Mouse (Mus musculus) NIH3T3 (cell line): ENCODE results near the gene Dgka.

Experiments used
- DNase-seq: peaks from one replicate; pipeline ENCODE4 v3.0.0-alpha.2; 2012; ENCODE audit warnings: low read depth

Dgka gene

GRCm38 (mm10) chr10:128744680-128745601 lies at the start of gene Dgka:
Gene Dgka, minus strand, starts transcription at chr10:128744855.
- peak; percentile 60 for DNase-seq

- no peak for DNase-seq
Observed at GRCm38 (mm10) chr10:128794391-128794790, 49.7 kb upstream of the Dgka start.

- no peak for DNase-seq
Observed at GRCm38 (mm10) chr10:128793258-128793657, 48.6 kb upstream of the Dgka start.

- peak; percentile 52 for DNase-seq
Observed at GRCm38 (mm10) chr10:128792041-128792440, 47.4 kb upstream of the Dgka start.

- peak; percentile 86 for DNase-seq
Observed at GRCm38 (mm10) chr10:128790398-128791124, 45.9 kb upstream of the Dgka start, which contains the start of gene Mmp19. Gene Mmp19, plus strand, starts transcription at chr10:128790910.

GRCm38 (mm10) chr10:128780200-128780599 lies 35.5 kb upstream of the Dgka start:
- DNase-seq = peak; percentile 52

GRCm38 (mm10) chr10:128779011-128779795 lies 34.5 kb upstream of the Dgka start:
- peak; percentile 99 for DNase-seq

- no peak for DNase-seq
Observed at GRCm38 (mm10) chr10:128778441-128778840, 33.8 kb upstream of the Dgka start.

- DNase-seq = peak; percentile 73
Observed at GRCm38 (mm10) chr10:128773685-128774084, 29.0 kb upstream of the Dgka start.

- peak; percentile 43 for DNase-seq
Observed at GRCm38 (mm10) chr10:128772895-128773294, 28.2 kb upstream of the Dgka start.

- peak; percentile 96 for DNase-seq
Observed at GRCm38 (mm10) chr10:128748252-128748864, 3.7 kb upstream of the Dgka start.

- peak; percentile 83 for DNase-seq
Observed at GRCm38 (mm10) chr10:128747646-128748251, 3.1 kb upstream of the Dgka start, which contains the start of gene Pym1. Gene Pym1, plus strand, starts transcription at chr10:128747889.

GRCm38 (mm10) chr10:128746972-128747645 lies 2.5 kb upstream of the Dgka start:
- DNase-seq = no peak

- DNase-seq = no peak
Observed at GRCm38 (mm10) chr10:128745946-128746613, 1.4 kb upstream of the Dgka start.

- no peak for DNase-seq
Observed at GRCm38 (mm10) chr10:128744211-128744610, 444 bp downstream of the Dgka start.

- peak; percentile 48 for DNase-seq
Observed at GRCm38 (mm10) chr10:128743791-128744191, 864 bp downstream of the Dgka start.

- no peak for DNase-seq
Observed at GRCm38 (mm10) chr10:128743235-128743634, 1.4 kb downstream of the Dgka start.

GRCm38 (mm10) chr10:128742616-128743015 lies 2.0 kb downstream of the Dgka start:
- peak; percentile 12 for DNase-seq

- DNase-seq = no peak
Observed at GRCm38 (mm10) chr10:128740296-128740695, 4.4 kb downstream of the Dgka start.

GRCm38 (mm10) chr10:128737435-128737834 lies 7.2 kb downstream of the Dgka start:
- peak; percentile 41 for DNase-seq
